Mouse (Mus musculus) megakaryocyte, embryonic 14.5 days (primary cell): ENCODE measurements around the gene Rnf150. TPM values are rescaled to one million over a fixed set of nuclear protein-coding genes. Genes with fewer than 3 reads are reported as not detected.
A peak's percentile ranks its signal among the peaks of the same experiment; 100 is the strongest.

Source experiments
- H3K27me3 ChIP-seq: replicated peaks from 2 replicates; pipeline ENCODE3; 2012; ENCODE audit warnings: inconsistent platforms
- H3K36me3 ChIP-seq: replicated peaks from 2 replicates; pipeline ENCODE3; 2012; ENCODE audit warnings: low read length, inconsistent platforms, mixed read lengths
- H3K4me1 ChIP-seq: 2 replicates; pipeline ENCODE4 v1.6.1; 2012; ENCODE audit warnings: inconsistent platforms
- H3K4me3 ChIP-seq: replicated peaks from 2 replicates; pipeline ENCODE3; 2012; ENCODE audit warnings: moderate library complexity, mild to moderate bottlenecking, inconsistent platforms
- H3K9me3 ChIP-seq: 2 replicates; pipeline ENCODE4 v1.6.1; 2012; ENCODE audit warnings: inconsistent platforms
- FLI1 ChIP-seq: IDR thresholded peaks from 2 replicates; pipeline ENCODE4 v1.6.1; 2012; ENCODE audit warnings: low read length, inconsistent platforms, mixed read lengths
- GATA1 ChIP-seq: IDR thresholded peaks from 3 replicates; pipeline ENCODE4 v1.6.1; 2012; ENCODE audit warnings: mixed read lengths, low read length, inconsistent platforms, borderline replicate concordance
- polyA plus RNA-seq: library from polyadenylated mRNA; stranded (reverse); fragments of >175 nt; gene quantifications from 2 replicates; pipeline ENCODE4 v1.2.3, GENCODE M21; 2012; ENCODE audit warnings: low replicate concordance; ENCODE audit not compliant: insufficient read depth

Rnf150 gene
- 0.58 and 0.97 TPM in 2 replicates for polyA plus RNA-seq

GRCm38 (mm10) chr8:82863041-82863744 lies at the start of gene Rnf150:
Rnf150 (plus strand) TSS chr8:82863356.
- H3K4me1 ChIP-seq = peaks cover 50% of the 10 kb centered on the region
- no peaks in the 10 kb centered on the region for H3K9me3 ChIP-seq
- H3K36me3 ChIP-seq = peaks cover 6% of the 10 kb centered on the region
- peaks cover 3% of the 10 kb centered on the region for H3K27me3 ChIP-seq
- peak within 1 kb of the TSS; percentile 100 for H3K4me3 ChIP-seq
- TF ChIP-seq FLI1 (no peak), GATA1 (no peak)

GRCm38 (mm10) chr8:82826135-82827046 lies 36.8 kb upstream of the Rnf150 start:
- no peak for TF ChIP-seq FLI1
- TF ChIP-seq GATA1 = no peak
- no peaks in the 10 kb centered on the region for H3K27me3 ChIP-seq
- no peak overlapping the region for H3K4me3 ChIP-seq
- H3K36me3 ChIP-seq = no peaks in the 10 kb centered on the region
- H3K4me1 ChIP-seq = peaks cover 12% of the 10 kb centered on the region
- H3K9me3 ChIP-seq = no peaks in the 10 kb centered on the region

GRCm38 (mm10) chr8:82840415-82840814 lies 22.7 kb upstream of the Rnf150 start:
- TF ChIP-seq FLI1 (no peak), GATA1 (no peak)
- H3K27me3 ChIP-seq = no peaks in the 10 kb centered on the region
- no peaks in the 10 kb centered on the region for H3K9me3 ChIP-seq
- H3K4me1 ChIP-seq = peaks cover 30% of the 10 kb centered on the region
- no peak overlapping the region for H3K4me3 ChIP-seq
- H3K36me3 ChIP-seq = no peaks in the 10 kb centered on the region

GRCm38 (mm10) chr8:82840963-82841362 lies 22.2 kb upstream of the Rnf150 start:
- Histone ChIP-seq H3K27me3 (no peaks in the 10 kb centered on the region), H3K4me3 (no peak overlapping the region), H3K36me3 (no peaks in the 10 kb centered on the region), H3K9me3 (no peaks in the 10 kb centered on the region), H3K4me1 (peaks cover 33% of the 10 kb centered on the region)
- TF ChIP-seq FLI1 (no peak), GATA1 (no peak)

- no peak overlapping the region for H3K4me3 ChIP-seq
- no peaks in the 10 kb centered on the region for H3K27me3 ChIP-seq
- no peak for TF ChIP-seq GATA1
- TF ChIP-seq FLI1 = no peak
- H3K36me3 ChIP-seq = no peaks in the 10 kb centered on the region
- peaks cover 39% of the 10 kb centered on the region for H3K4me1 ChIP-seq
- no peaks in the 10 kb centered on the region for H3K9me3 ChIP-seq
Measured at GRCm38 (mm10) chr8:82841520-82842142, 21.5 kb upstream of the Rnf150 start.

- Histone ChIP-seq H3K36me3 (no peaks in the 10 kb centered on the region), H3K9me3 (no peaks in the 10 kb centered on the region), H3K27me3 (no peaks in the 10 kb centered on the region), H3K4me3 (no peak overlapping the region), H3K4me1 (peaks cover 50% of the 10 kb centered on the region)
- TF ChIP-seq GATA1 = no peak
Measured at GRCm38 (mm10) chr8:82843697-82844096, 19.5 kb upstream of the Rnf150 start.

GRCm38 (mm10) chr8:82844413-82844812 lies 18.7 kb upstream of the Rnf150 start:
- no peak overlapping the region for H3K4me3 ChIP-seq
- peaks cover under 1% of the 10 kb centered on the region for H3K36me3 ChIP-seq
- no peaks in the 10 kb centered on the region for H3K9me3 ChIP-seq
- TF ChIP-seq FLI1 (no peak), GATA1 (no peak)
- H3K27me3 ChIP-seq = no peaks in the 10 kb centered on the region
- H3K4me1 ChIP-seq = peaks cover 51% of the 10 kb centered on the region

- Histone ChIP-seq H3K4me3 (peak overlapping the region; percentile 59), H3K27me3 (no peaks in the 10 kb centered on the region), H3K9me3 (no peaks in the 10 kb centered on the region), H3K36me3 (peaks cover 2% of the 10 kb centered on the region), H3K4me1 (peaks cover 47% of the 10 kb centered on the region)
- TF ChIP-seq FLI1 (no peak), GATA1 (no peak; the same call in 2 of the 3 replicates)
Measured at GRCm38 (mm10) chr8:82846098-82846497, 17.1 kb upstream of the Rnf150 start.

- H3K4me3 ChIP-seq = no peak overlapping the region
- H3K4me1 ChIP-seq = peaks cover 44% of the 10 kb centered on the region
- H3K27me3 ChIP-seq = no peaks in the 10 kb centered on the region
- no peak for TF ChIP-seq FLI1
- TF ChIP-seq GATA1 = no peak
- no peaks in the 10 kb centered on the region for H3K9me3 ChIP-seq
- H3K36me3 ChIP-seq = peaks cover 2% of the 10 kb centered on the region
Measured at GRCm38 (mm10) chr8:82846730-82847129, 16.4 kb upstream of the Rnf150 start.
